Mouse (Mus musculus) brain, embryonic 14.5 days (tissue): ENCODE results near the gene Ncapg2.

Experiments used
- CTCF ChIP-seq: fragments of 200-500 bp; IDR thresholded peaks from 2 replicates; pipeline ENCODE4 v1.5.1; 2012; ENCODE audit warnings: inconsistent platforms, mild to moderate bottlenecking, moderate library complexity, borderline replicate concordance; ENCODE audit not compliant: insufficient read depth, insufficient read length; ENCODE audit errors: extremely low read depth
- POLR2A ChIP-seq: fragments of 200-500 bp; IDR thresholded peaks from 2 replicates; pipeline ENCODE4 v1.6.1; 2012; ENCODE audit warnings: mild to moderate bottlenecking, inconsistent platforms, borderline replicate concordance; ENCODE audit not compliant: poor library complexity, insufficient read depth, insufficient read length, severe bottlenecking; ENCODE audit errors: extremely low read depth

GRCm38 (mm10) chr12:116436125-116436524 is 30.9 kb downstream of the Ncapg2 start:
- TF ChIP-seq CTCF = no peak
- TF ChIP-seq POLR2A = no peak
